Mouse (Mus musculus): Measurements from ENCODE around the gene Mtfr1l.

DNA sequence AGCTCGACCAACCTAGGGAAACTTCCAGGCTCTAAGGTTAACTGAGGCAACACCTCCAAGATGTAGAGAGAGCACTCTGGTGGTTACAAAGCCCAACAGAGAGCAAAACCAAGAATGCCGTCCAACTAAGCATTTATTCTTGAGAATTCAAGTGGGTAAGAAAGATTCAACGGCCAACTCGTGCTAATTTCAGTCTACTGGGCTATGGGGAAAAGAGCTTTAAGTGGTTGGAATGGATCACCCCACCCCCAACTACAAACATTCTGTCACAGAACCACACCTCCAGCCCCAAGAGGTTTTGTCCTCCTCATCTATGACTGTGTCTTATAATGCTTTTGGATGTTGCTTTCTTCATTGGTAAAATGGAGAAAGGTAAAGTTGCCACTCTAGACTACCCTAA is 2.3 kb downstream of the Mtfr1l start:
- TF ChIP-seq CTCF (IDR thresholded peaks at IDR 0.05; ENCODE audit: extremely low read depth, insufficient read depth, insufficient read length, insufficient replicate concordance) (no peak), POLR2A (IDR thresholded peaks at IDR 0.05; ENCODE audit: low read depth, low read length) (no peak)
